Comparison of ENCODE assay signal across 26 mouse cellular contexts in genomic region chr11:64544236-64544635, GRCm38 (mm10).
DNase-seq lines count a peak whose midpoint lies in the region; ATAC-seq and TF ChIP-seq lines count a peak whose summit lies in the region.
"Had no signal": no experiment of that assay in that cellular context is flagged by ENCODE, and none has a peak within 500 bp of the region (broad histone marks: within the 10 kb centered on the region; RNA-seq: fewer than 3 reads in every experiment).

No protein-coding gene starts in this region.

- no peak for TF ChIP-seq POLR2A in lung, adult 2 months (IDR thresholded peaks at IDR 0.05; ENCODE audit: borderline replicate concordance, extremely low read depth, low read depth, low read length)
- TF ChIP-seq POLR2A in spleen, adult 2 months (IDR thresholded peaks at IDR 0.05; ENCODE audit: low read depth, low read length): no peak

- H3K36me3 ChIP-seq in hindbrain, postnatal 0 days (ENCODE audit: insufficient read depth, low read length): no peaks in the 10 kb centered on the region
- H3K36me3 ChIP-seq in hindbrain, embryonic 13.5 days: no peaks in the 10 kb centered on the region
- no peaks in the 10 kb centered on the region for H3K36me3 ChIP-seq in lung, embryonic 14.5 days (ENCODE audit: insufficient read depth)
- H3K36me3 ChIP-seq in spleen, adult 2 months (ENCODE audit: control insufficient read depth, insufficient read depth, low read length): no peaks in the 10 kb centered on the region
- no peaks in the 10 kb centered on the region for H3K36me3 ChIP-seq in forebrain, postnatal 0 days (ENCODE audit: insufficient read depth)
- H3K36me3 ChIP-seq: hindbrain, embryonic 10.5 days; liver, embryonic 12.5 days; midbrain, embryonic 10.5 days; neural tube, embryonic 12.5 days; stomach, embryonic 15.5 days had no signal

- no peak for ATAC-seq in hindbrain, postnatal 0 days
- ATAC-seq in hindbrain, embryonic 13.5 days (ENCODE audit: low FRiP score): no peak
- ATAC-seq in lung, embryonic 14.5 days (ENCODE audit: insufficient read depth): peak; percentile 50; the same call in 1 of the 2 replicates
- 0 out of 2 replicates have a peak, but pooled peaks have one; percentile 16 for ATAC-seq in neutrophil, adult 5-6 weeks (ENCODE audit: extremely low read depth, insufficient number of reproducible peaks, low FRiP score, poor library complexity, severe bottlenecking)
- no peak for ATAC-seq in forebrain, postnatal 0 days
- ATAC-seq: CD4-positive, CD25-positive, alpha-beta regulatory T cell, adult 4 months; forebrain, embryonic 14.5 days; intestine, postnatal 0 days; liver, embryonic 12.5 days; liver, postnatal 0 days; midbrain, embryonic 16.5 days had no signal

- DNase-seq in hindbrain, postnatal 0 days (ENCODE audit: low spot score): peak; percentile 2
- DNase-seq in lung, embryonic 14.5 days: peak; percentile 42
- DNase-seq in lung, adult 2 months: no peak
- no peak for DNase-seq in spleen, adult 2 months (ENCODE audit: low read depth in 1 of 2, low spot score in 2 of 2)
- no peak for DNase-seq in spleen, adult 12 weeks (ENCODE audit: low spot score)
- no peak for DNase-seq in forebrain, postnatal 0 days
- DNase-seq: adrenal gland, postnatal 36 days; cerebellum, adult 18-20 months; gastrocnemius, postnatal 25 days; heart, adult 18-20 months; heart, postnatal 14 days; kidney, postnatal 14 days; liver, postnatal 0 days had no signal

- no peak overlapping the region for H3K4me2 ChIP-seq in hindbrain, postnatal 0 days (ENCODE audit: low read depth, low read length)
- no peak overlapping the region for H3K4me2 ChIP-seq in hindbrain, embryonic 13.5 days
- no peak overlapping the region for H3K4me2 ChIP-seq in lung, embryonic 14.5 days
- H3K4me2 ChIP-seq in forebrain, postnatal 0 days (ENCODE audit: low read depth): no peak overlapping the region
- H3K4me2 ChIP-seq: liver, embryonic 12.5 days; neural tube, embryonic 12.5 days; stomach, embryonic 15.5 days had no signal

- H3K27ac ChIP-seq in hindbrain, postnatal 0 days: no peak overlapping the region
- no peak overlapping the region for H3K27ac ChIP-seq in hindbrain, embryonic 13.5 days
- no peak overlapping the region for H3K27ac ChIP-seq in lung, embryonic 14.5 days (ENCODE audit: low read depth)
- 0 out of 2 replicates have a peak overlapping the region, but pooled peaks have one; percentile 12 for H3K27ac ChIP-seq in spleen, adult 2 months (ENCODE audit: insufficient read depth, low read length)
- no peak overlapping the region for H3K27ac ChIP-seq in forebrain, postnatal 0 days (ENCODE audit: low read depth, low read length)
- H3K27ac ChIP-seq: hindbrain, embryonic 10.5 days; layer of hippocampus, adult 2 months; liver, embryonic 12.5 days; midbrain, embryonic 10.5 days; neural tube, embryonic 12.5 days; stomach, embryonic 15.5 days had no signal

- 45% methylated on average over 5 of the region's 5 CpGs for WGBS in hindbrain, postnatal 0 days
- WGBS in hindbrain, embryonic 13.5 days: 60% methylated on average over 5 of the region's 5 CpGs
- WGBS in lung, embryonic 14.5 days: 15% methylated on average over 5 of the region's 5 CpGs
- 49% methylated on average over 5 of the region's 5 CpGs for WGBS in lung, adult 2 months
- WGBS in spleen, adult 2 months: 78% methylated on average over 5 of the region's 5 CpGs
- WGBS in forebrain, postnatal 0 days: 82% methylated on average over 5 of the region's 5 CpGs

- no peak overlapping the region for H3K4me3 ChIP-seq in hindbrain, postnatal 0 days (ENCODE audit: low read length)
- H3K4me3 ChIP-seq in hindbrain, embryonic 13.5 days: no peak overlapping the region
- no peak overlapping the region for H3K4me3 ChIP-seq in lung, embryonic 14.5 days (ENCODE audit: low read depth, low read length)
- H3K4me3 ChIP-seq in lung, adult 2 months (replicated peaks; ENCODE audit: extremely low read depth, low read depth, low read length): no peak overlapping the region
- no peak overlapping the region for H3K4me3 ChIP-seq in spleen, adult 2 months (ENCODE audit: extremely low read depth, insufficient read depth, insufficient read length)
- no peak overlapping the region for H3K4me3 ChIP-seq in forebrain, postnatal 0 days (ENCODE audit: low read depth, low read length)
- H3K4me3 ChIP-seq: hindbrain, embryonic 10.5 days; layer of hippocampus, adult 2 months; liver, embryonic 12.5 days; midbrain, embryonic 10.5 days; myocyte; neural tube, embryonic 12.5 days; stomach, embryonic 15.5 days had no signal

- no peaks in the 10 kb centered on the region for H3K4me1 ChIP-seq in hindbrain, postnatal 0 days (ENCODE audit: insufficient read depth, low read length)
- peaks cover 7% of the 10 kb centered on the region; the same call in 1 of the 2 replicates for H3K4me1 ChIP-seq in hindbrain, embryonic 13.5 days (replicated peaks)
- peaks cover 15% of the 10 kb centered on the region for H3K4me1 ChIP-seq in lung, embryonic 14.5 days (ENCODE audit: insufficient read depth)
- no peaks in the 10 kb centered on the region for H3K4me1 ChIP-seq in lung, adult 2 months (ENCODE audit: control insufficient read depth, insufficient read depth, low read length)
- no peaks in the 10 kb centered on the region for H3K4me1 ChIP-seq in spleen, adult 2 months (ENCODE audit: control insufficient read depth, insufficient read depth, insufficient read length)
- H3K4me1 ChIP-seq in forebrain, postnatal 0 days (ENCODE audit: insufficient read depth): no peaks in the 10 kb centered on the region
- H3K4me1 ChIP-seq: stomach, embryonic 15.5 days had no signal

- no peak for TF ChIP-seq CTCF in hindbrain, postnatal 0 days (IDR thresholded peaks at IDR 0.05; ENCODE audit: low read depth)
- TF ChIP-seq CTCF in lung, embryonic 14.5 days (IDR thresholded peaks at IDR 0.05; ENCODE audit: low read depth): no peak
- no peak for TF ChIP-seq CTCF in lung, adult 2 months (IDR thresholded peaks at IDR 0.05; ENCODE audit: insufficient read depth, low read length)
- TF ChIP-seq CTCF in spleen, adult 2 months (IDR thresholded peaks at IDR 0.05; ENCODE audit: extremely low read depth, insufficient read depth, insufficient read length, insufficient replicate concordance): no peak
- no peak for TF ChIP-seq CTCF in forebrain, postnatal 0 days (IDR thresholded peaks at IDR 0.05; ENCODE audit: low read depth)

- H3K27me3 ChIP-seq in hindbrain, postnatal 0 days (ENCODE audit: insufficient read depth, low read length): no peaks in the 10 kb centered on the region
- peaks cover 8% of the 10 kb centered on the region; the same call in 1 of the 2 replicates for H3K27me3 ChIP-seq in hindbrain, embryonic 13.5 days
- no peaks in the 10 kb centered on the region for H3K27me3 ChIP-seq in lung, embryonic 14.5 days (ENCODE audit: insufficient read depth, low read length)
- no peaks in the 10 kb centered on the region for H3K27me3 ChIP-seq in spleen, adult 2 months (ENCODE audit: control insufficient read depth, insufficient read depth, low read length)
- H3K27me3 ChIP-seq in forebrain, postnatal 0 days (ENCODE audit: insufficient read depth, low read length): no peaks in the 10 kb centered on the region
- H3K27me3 ChIP-seq: liver, embryonic 12.5 days; stomach, embryonic 15.5 days had no signal

- no peaks in the 10 kb centered on the region for H3K9me3 ChIP-seq in hindbrain, postnatal 0 days (ENCODE audit: low read length)
- no peaks in the 10 kb centered on the region for H3K9me3 ChIP-seq in hindbrain, embryonic 13.5 days
- no peaks in the 10 kb centered on the region for H3K9me3 ChIP-seq in lung, embryonic 14.5 days (ENCODE audit: low read depth, low read length)
- no peaks in the 10 kb centered on the region for H3K9me3 ChIP-seq in forebrain, postnatal 0 days (ENCODE audit: low read length)
- H3K9me3 ChIP-seq: hindbrain, embryonic 10.5 days; liver, embryonic 12.5 days; midbrain, embryonic 10.5 days; neural tube, embryonic 12.5 days; stomach, embryonic 15.5 days had no signal

- H3K9ac ChIP-seq in hindbrain, postnatal 0 days (replicated peaks; ENCODE audit: low read length): no peak overlapping the region
- H3K9ac ChIP-seq in hindbrain, embryonic 13.5 days: no peak overlapping the region
- no peak overlapping the region for H3K9ac ChIP-seq in lung, embryonic 14.5 days
- no peak overlapping the region for H3K9ac ChIP-seq in forebrain, postnatal 0 days
- H3K9ac ChIP-seq: liver, embryonic 12.5 days; liver, postnatal 0 days; neural tube, embryonic 12.5 days; stomach, embryonic 15.5 days had no signal

Comparison
In these comparisons a context has a peak if more than half of its experiments do, and no peak if none do; other contexts are left out.
1. DNase-seq: peak in hindbrain, postnatal 0 days (single experiment) and lung, embryonic 14.5 days (single experiment); none in lung, adult 2 months (single experiment), spleen, adult 2 months (0 of 2), spleen, adult 12 weeks (single experiment) and forebrain, postnatal 0 days (single experiment).
2. ATAC-seq: peak in lung, embryonic 14.5 days (single experiment) and neutrophil, adult 5-6 weeks (single experiment); none in hindbrain, postnatal 0 days (single experiment), hindbrain, embryonic 13.5 days (single experiment) and forebrain, postnatal 0 days (single experiment).